Mouse (Mus musculus): ENCODE results near the gene Bpifb1.

GRCm38 (mm10) chr2:154189877-154190434 lies 662 bp upstream of the Bpifb1 start:
- TF ChIP-seq GATA1 (IDR thresholded peaks at IDR 0.05; ENCODE audit: low read length), result no peak
- TF ChIP-seq TAL1 (IDR thresholded peaks at IDR 0.05; ENCODE audit: low read length), result no peak
